Mouse (Mus musculus): ENCODE measurements around the gene Fam217b.

- TF ChIP-seq CTCF (IDR thresholded peaks at IDR 0.05; ENCODE audit: borderline replicate concordance, extremely low read depth, insufficient read depth, insufficient read length) (no peak), POLR2A (IDR thresholded peaks at IDR 0.05; ENCODE audit: borderline replicate concordance, extremely low read depth, insufficient read depth, insufficient read length, poor library complexity, severe bottlenecking) (no peak)
Observed at GRCm38 (mm10) chr2:178433495-178433894, 19.2 kb downstream of the Fam217b start.
